29 mouse cellular contexts compared by ENCODE assay signal in genomic region chr2:112224356-112224755, GRCm38 (mm10). TPM values are rescaled to one million over a fixed set of nuclear protein-coding genes. Genes with fewer than 3 reads are reported as not detected.
A peak's percentile ranks its signal among the peaks of the same experiment; 100 is the strongest.
DNase-seq lines count a peak whose midpoint lies in the region; ATAC-seq and TF ChIP-seq lines count a peak whose summit lies in the region.
"Had no signal": no experiment of that assay in that cellular context is flagged by ENCODE, and none has a peak within 500 bp of the region (broad histone marks: within the 10 kb centered on the region; RNA-seq: fewer than 3 reads in every experiment).

No protein-coding gene starts in this region.

- H3K4me1 ChIP-seq in forebrain, postnatal 0 days (ENCODE audit: insufficient read depth): no peaks in the 10 kb centered on the region
- H3K4me1 ChIP-seq: embryonic facial prominence, embryonic 12.5 days; embryonic facial prominence, embryonic 15.5 days; hindbrain, embryonic 10.5 days; hindbrain, embryonic 13.5 days had no signal

- H3K4me2 ChIP-seq in forebrain, postnatal 0 days (ENCODE audit: low read depth): no peak overlapping the region
- H3K4me2 ChIP-seq: embryonic facial prominence, embryonic 12.5 days; embryonic facial prominence, embryonic 15.5 days; heart, embryonic 11.5 days; hindbrain, embryonic 13.5 days had no signal

- no peak overlapping the region for H3K9ac ChIP-seq in forebrain, postnatal 0 days
- H3K9ac ChIP-seq: embryonic facial prominence, embryonic 12.5 days; embryonic facial prominence, embryonic 15.5 days; hindbrain, embryonic 13.5 days had no signal

- no peak for DNase-seq in left cerebral cortex, adult 2 months (ENCODE audit: extremely low spot score in 1 of 2, low spot score in 2 of 2)
- no peak for DNase-seq in left cerebral cortex, postnatal 10 days (ENCODE audit: extremely low spot score in 1 of 2, low spot score in 2 of 2)
- peak; percentile 10 for DNase-seq in ZHBTc4 (ENCODE audit: low read depth, low spot score)
- peak; percentile 83 for DNase-seq in brain, adult 2 months (ENCODE audit: low read depth, low spot score)
- peak; percentile 80 for DNase-seq in telencephalon, adult 2 months (ENCODE audit: low read depth, low spot score)
- DNase-seq in forebrain, postnatal 0 days: no peak
- DNase-seq: adrenal gland, adult 8-10 months; adrenal gland, postnatal 25 days; cerebellum, adult 18-20 months; cerebellum, adult 9-10 months; cerebellum, postnatal 14 days; gastrocnemius, adult 2 months; gastrocnemius, postnatal 14 days; heart, adult 11 months had no signal

- no peaks in the 10 kb centered on the region for H3K36me3 ChIP-seq in forebrain, postnatal 0 days (ENCODE audit: insufficient read depth)
- H3K36me3 ChIP-seq: embryonic facial prominence, embryonic 12.5 days; embryonic facial prominence, embryonic 15.5 days; hindbrain, embryonic 10.5 days; hindbrain, embryonic 13.5 days had no signal

- H3K9me3 ChIP-seq in forebrain, postnatal 0 days (ENCODE audit: low read length): no peaks in the 10 kb centered on the region
- H3K9me3 ChIP-seq: embryonic facial prominence, embryonic 12.5 days; embryonic facial prominence, embryonic 15.5 days; hindbrain, embryonic 10.5 days; hindbrain, embryonic 13.5 days had no signal

- 60% methylated on average over 4 of the region's 4 CpGs for WGBS in forebrain, postnatal 0 days

- H3K27me3 ChIP-seq in forebrain, postnatal 0 days (ENCODE audit: insufficient read depth, low read length): no peaks in the 10 kb centered on the region
- H3K27me3 ChIP-seq: embryonic facial prominence, embryonic 12.5 days; embryonic facial prominence, embryonic 15.5 days; hindbrain, embryonic 13.5 days had no signal

- peak overlapping the region; percentile 74 for H3K27ac ChIP-seq in left cerebral cortex, adult 2 months
- H3K27ac ChIP-seq in forebrain, postnatal 0 days (ENCODE audit: low read depth, low read length): no peak overlapping the region
- H3K27ac ChIP-seq: embryonic facial prominence, embryonic 12.5 days; embryonic facial prominence, embryonic 15.5 days; gastrocnemius, adult 2 months; hindbrain, embryonic 10.5 days; hindbrain, embryonic 13.5 days had no signal

- TF ChIP-seq CTCF in left cerebral cortex, adult 2 months (IDR thresholded peaks at IDR 0.05): no peak; the same call in 1 of the 2 replicates
- no peak for TF ChIP-seq CTCF in forebrain, postnatal 0 days (IDR thresholded peaks at IDR 0.05; ENCODE audit: low read depth)

- intact Hi-C loops in left cerebral cortex, adult 2 months (cut with DNase I): loop anchor here (5.0 kb wide), 1 partner anchor 258 kb away; the partner anchor contains the start of gene Chrm5
- intact Hi-C loops in left cerebral cortex, postnatal 10 days (cut with DNase I): no loop called here

- H3K4me3 ChIP-seq in left cerebral cortex, adult 2 months: no peak overlapping the region
- H3K4me3 ChIP-seq in forebrain, postnatal 0 days (ENCODE audit: low read depth, low read length): no peak overlapping the region
- H3K4me3 ChIP-seq: embryonic facial prominence, embryonic 12.5 days; embryonic facial prominence, embryonic 15.5 days; gastrocnemius, adult 2 months; hindbrain, embryonic 10.5 days; hindbrain, embryonic 13.5 days had no signal

- no peak for ATAC-seq in forebrain, postnatal 0 days
- ATAC-seq: activated CD4-positive, CD25-positive, alpha-beta regulatory T cell, adult 4 months; CD4-positive, CD25-positive, alpha-beta regulatory T cell, adult 4 months; forebrain, embryonic 14.5 days; hindbrain, embryonic 16.5 days had no signal

RNA-seq across cellular contexts. Expression of gene Lpcat4, which starts 14.9 kb away (rescaled TPM):
- 100 to 1,000 TPM; 150 to 164 TPM for total RNA-seq in left cerebral cortex, adult 2 months (2021)
- total RNA-seq in left cerebral cortex, postnatal 10 days (2021): 10 to 100 TPM; 77.4 to 82.7 TPM
- 23.9 and 27.6 TPM in 2 replicates for total RNA-seq in forebrain, postnatal 0 days (2014; rRNA removed)
- 12.8 and 17.3 TPM in 2 replicates for polyA plus RNA-seq in forebrain, postnatal 0 days (2015; fragmentation: Nextera tagmentation; extraction: Ambion mirVana)

RNA-seq across cellular contexts. Expression of gene Nutm1, which starts 34.7 kb away (rescaled TPM):
- not detected for total RNA-seq in left cerebral cortex, adult 2 months (2021)
- not detected for total RNA-seq in left cerebral cortex, postnatal 10 days (2021)
- not detected in 2 replicates for total RNA-seq in forebrain, postnatal 0 days (2014; rRNA removed)
- polyA plus RNA-seq in forebrain, postnatal 0 days (2015; fragmentation: Nextera tagmentation; extraction: Ambion mirVana): 0.08 and 0.09 TPM in 2 replicates
- total RNA-seq: adrenal gland, postnatal 25 days; gastrocnemius, adult 2 months; gastrocnemius, postnatal 14 days; gastrocnemius, postnatal 4 days; heart, adult 8-10 months; heart, postnatal 25 days had no signal
- polyA plus RNA-seq: activated CD4-positive, CD25-positive, alpha-beta regulatory T cell, adult 4 months; CD4-positive, CD25-positive, alpha-beta regulatory T cell, adult 4 months; embryonic facial prominence, embryonic 12.5 days; embryonic facial prominence, embryonic 15.5 days; forebrain, embryonic 14.5 days; heart, embryonic 14.5 days; heart, postnatal 0 days; hindbrain, embryonic 10.5 days had no signal

RNA-seq across cellular contexts. Expression of gene Nop10, which starts 37.4 kb away (rescaled TPM):
- total RNA-seq in left cerebral cortex, adult 2 months (2021): 10 to 100 TPM; 46.0 to 46.4 TPM
- 10 to 100 TPM; 72.0 to 74.7 TPM for total RNA-seq in left cerebral cortex, postnatal 10 days (2021)
- total RNA-seq in forebrain, postnatal 0 days (2014; rRNA removed): 95.1 and 120 TPM in 2 replicates
- polyA plus RNA-seq in forebrain, postnatal 0 days (2015; fragmentation: Nextera tagmentation; extraction: Ambion mirVana): 160 and 215 TPM in 2 replicates

RNA-seq across cellular contexts. Expression of gene Slc12a6, which starts 41.3 kb away (rescaled TPM):
- total RNA-seq in left cerebral cortex, adult 2 months (2021): 100 to 1,000 TPM; 127 to 129 TPM
- 10 to 100 TPM; 92.8 to 96.6 TPM for total RNA-seq in left cerebral cortex, postnatal 10 days (2021)
- 54.4 and 69.3 TPM in 2 replicates for total RNA-seq in forebrain, postnatal 0 days (2014; rRNA removed)
- 7.8 and 10.6 TPM in 2 replicates for polyA plus RNA-seq in forebrain, postnatal 0 days (2015; fragmentation: Nextera tagmentation; extraction: Ambion mirVana)

RNA-seq across cellular contexts. Expression of gene Gm21985, which starts 41.8 kb away (rescaled TPM):
- total RNA-seq in left cerebral cortex, adult 2 months (2021): 1 to 10 TPM in 1 of 2 experiments, not detected in 1; 3.7 TPM
- 1 to 10 TPM; 1.2 to 3.6 TPM for total RNA-seq in left cerebral cortex, postnatal 10 days (2021)
- total RNA-seq in forebrain, postnatal 0 days (2014; rRNA removed): 1.9 and 2.9 TPM in 2 replicates
- not detected in 2 replicates for polyA plus RNA-seq in forebrain, postnatal 0 days (2015; fragmentation: Nextera tagmentation; extraction: Ambion mirVana)
- total RNA-seq: adrenal gland, postnatal 25 days; gastrocnemius, postnatal 4 days had no signal
- polyA plus RNA-seq: activated CD4-positive, CD25-positive, alpha-beta regulatory T cell, adult 4 months; C2C12; CD4-positive, CD25-positive, alpha-beta regulatory T cell, adult 4 months; embryonic facial prominence, embryonic 12.5 days; embryonic facial prominence, embryonic 15.5 days; forebrain, embryonic 14.5 days; heart, embryonic 14.5 days; heart, postnatal 0 days; hindbrain, embryonic 10.5 days; hindbrain, embryonic 13.5 days; hindbrain, embryonic 16.5 days had no signal

Comparison
In these comparisons a context has a peak if more than half of its experiments do, and no peak if none do; other contexts are left out.
1. DNase-seq: peak in ZHBTc4 (single experiment), brain, adult 2 months (single experiment) and telencephalon, adult 2 months (single experiment); none in left cerebral cortex, adult 2 months (0 of 2), left cerebral cortex, postnatal 10 days (0 of 2) and forebrain, postnatal 0 days (single experiment).